Mouse (Mus musculus) R1 (cell line): ENCODE data around the gene Il22ra1.
"Not testable (repeated sequence)": the region's sequence is repeated elsewhere in the genome, so short reads cannot be mapped to it uniquely, and the experiment has no call there.

Source experiments
- DNase-seq: peaks from one replicate; pipeline ENCODE4 v3.0.0-alpha.2; 2018; ENCODE audit warnings: low read depth, low spot score

The Il22ra1 gene

GRCm38 (mm10) chr4:135727817-135728216 lies at the start of gene Il22ra1:
TSS of gene Il22ra1 (plus strand) at chr4:135728172.
- DNase-seq: peak; percentile 32

- no peak for DNase-seq
These were observed 48.7 kb upstream of the Il22ra1 start for GRCm38 (mm10) chr4:135679316-135679715.

GRCm38 (mm10) chr4:135681789-135682188 lies 46.2 kb upstream of the Il22ra1 start:
- peak; percentile 90 for DNase-seq

GRCm38 (mm10) chr4:135683553-135683952 lies 44.4 kb upstream of the Il22ra1 start:
- peak; percentile 81 for DNase-seq

- peak; percentile 72 for DNase-seq
These were observed 43.2 kb upstream of the Il22ra1 start for GRCm38 (mm10) chr4:135684731-135685130.

- peak; percentile 74 for DNase-seq
These were observed 41.9 kb upstream of the Il22ra1 start, which contains the start of gene Ifnlr1 for GRCm38 (mm10) chr4:135685906-135686567. TSS of gene Ifnlr1 (plus strand) at chr4:135686287.

GRCm38 (mm10) chr4:135686568-135686953 lies 41.4 kb upstream of the Il22ra1 start:
- DNase-seq: peak; percentile 30

- DNase-seq: no peak
These were observed 38.2 kb upstream of the Il22ra1 start for GRCm38 (mm10) chr4:135689797-135690196.

GRCm38 (mm10) chr4:135690241-135690640 lies 37.7 kb upstream of the Il22ra1 start:
- DNase-seq: no peak

GRCm38 (mm10) chr4:135692916-135693315 lies 35.1 kb upstream of the Il22ra1 start:
- no peak for DNase-seq

GRCm38 (mm10) chr4:135698498-135698897 lies 29.5 kb upstream of the Il22ra1 start:
- peak; percentile 94 for DNase-seq

GRCm38 (mm10) chr4:135703497-135703896 lies 24.5 kb upstream of the Il22ra1 start:
- no peak for DNase-seq

GRCm38 (mm10) chr4:135704016-135704415 lies 24.0 kb upstream of the Il22ra1 start:
- no peak for DNase-seq

- DNase-seq: no peak
These were observed 21.9 kb upstream of the Il22ra1 start for GRCm38 (mm10) chr4:135706045-135706444.

- peak; percentile 84 for DNase-seq
These were observed 18.9 kb upstream of the Il22ra1 start for GRCm38 (mm10) chr4:135709072-135709564.

GRCm38 (mm10) chr4:135709621-135710020 lies 18.4 kb upstream of the Il22ra1 start:
- no peak for DNase-seq

- no peak for DNase-seq
These were observed 17.6 kb upstream of the Il22ra1 start for GRCm38 (mm10) chr4:135710392-135710791.

- DNase-seq: no peak
These were observed 13.2 kb upstream of the Il22ra1 start for GRCm38 (mm10) chr4:135714776-135715175.

- not testable (repeated sequence) for DNase-seq
These were observed 11.5 kb upstream of the Il22ra1 start for GRCm38 (mm10) chr4:135716438-135716837.

GRCm38 (mm10) chr4:135722540-135723290 lies 5.3 kb upstream of the Il22ra1 start:
- DNase-seq: peak; percentile 86

GRCm38 (mm10) chr4:135726416-135726815 lies 1.6 kb upstream of the Il22ra1 start:
- no peak for DNase-seq

- no peak for DNase-seq
These were observed 2.2 kb downstream of the Il22ra1 start for GRCm38 (mm10) chr4:135730204-135730603.

GRCm38 (mm10) chr4:135730951-135731350 lies 3.0 kb downstream of the Il22ra1 start:
- no peak for DNase-seq
